Mouse (Mus musculus) liver, postnatal 0 days (tissue): ENCODE results near the gene Slc25a17.

Experiments
- CTCF ChIP-seq: sonication (generic); IDR thresholded peaks from 2 replicates; pipeline ENCODE4 v1.5.1; 2016; ENCODE audit warnings: antibody characterized with exemption, low read depth
- EP300 ChIP-seq: IDR thresholded peaks from 2 replicates; pipeline ENCODE4 v1.6.1; 2016; ENCODE audit warnings: antibody characterized with exemption, low read depth, mild to moderate bottlenecking

DNA sequence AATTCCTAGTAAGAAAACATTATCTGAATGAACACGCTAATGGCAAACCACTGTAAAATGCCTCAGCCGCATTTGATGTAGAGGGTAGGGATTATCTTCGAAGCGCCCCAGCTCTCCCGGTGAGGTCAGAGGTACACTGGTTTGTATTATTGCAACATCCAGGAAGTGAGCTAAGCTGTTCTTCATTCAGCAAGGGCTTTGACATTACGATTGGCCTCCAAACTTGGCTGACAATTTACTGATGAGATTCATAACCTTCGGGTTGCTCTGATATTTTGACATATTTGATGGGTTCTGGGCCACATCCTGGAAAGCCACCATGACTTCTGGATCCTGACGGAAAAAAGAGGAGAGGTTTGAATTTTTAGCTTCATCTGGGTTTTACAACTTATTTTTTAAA, 4.6 kb upstream of the Slc25a17 start:
- TF ChIP-seq CTCF: no peak
- 0 out of 2 replicates have a peak, but pooled peaks have one; percentile 26 for TF ChIP-seq EP300
